Mouse (Mus musculus): ENCODE data around the gene Cyp2b10. TPM values are rescaled to one million over a fixed set of nuclear protein-coding genes. Genes with fewer than 3 reads are reported as not detected.
"Not testable (repeated sequence)": the region's sequence is repeated elsewhere in the genome, so short reads cannot be mapped to it uniquely, and the experiment has no call there.

The Cyp2b10 gene
- polyA plus RNA-seq, 1 experiment from 2014 or later: not detected

DNA sequence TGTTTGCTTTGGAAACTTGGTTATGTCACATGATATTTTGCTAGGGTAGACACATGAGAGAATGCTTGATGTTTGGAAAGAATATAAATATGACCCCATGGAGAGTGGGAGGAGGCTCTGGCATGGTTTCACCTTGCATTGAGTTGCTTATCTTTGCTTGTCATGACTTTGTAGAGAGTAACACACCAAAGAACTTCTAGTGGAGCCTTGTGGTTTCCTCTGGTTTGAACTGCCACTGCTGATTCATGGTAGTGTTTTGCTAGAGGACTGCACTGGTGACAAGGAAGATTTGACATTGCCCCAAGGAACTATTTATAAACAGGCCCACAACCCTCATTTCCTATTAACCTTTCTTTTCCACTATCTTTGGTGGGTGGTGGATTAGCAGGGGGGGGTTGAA lies 24.8 kb upstream of the Cyp2b10 start:
- peaks cover 2% of the 10 kb centered on the region; the same call in 1 of the 2 replicates for H3K9me3 ChIP-seq (ENCODE audit: control insufficient read depth, low read length)
- no peak overlapping the region for H3K4me2 ChIP-seq (ENCODE audit: low read length)
- no peak overlapping the region for H3K9ac ChIP-seq (replicated peaks; ENCODE audit: low read depth, low read length)
- no peak overlapping the region for H3K4me3 ChIP-seq (replicated peaks; ENCODE audit: low read length)
- no peaks in the 10 kb centered on the region for H3K36me3 ChIP-seq (ENCODE audit: control insufficient read depth, insufficient read depth)
- H3K27ac ChIP-seq (ENCODE audit: low read length): no peak overlapping the region
- no peaks in the 10 kb centered on the region for H3K4me1 ChIP-seq (replicated peaks; ENCODE audit: control insufficient read depth, insufficient read depth, low read length)
- no peaks in the 10 kb centered on the region for H3K27me3 ChIP-seq (replicated peaks; ENCODE audit: control insufficient read depth, insufficient read depth, low read length)
- ATAC-seq: no peak

DNA sequence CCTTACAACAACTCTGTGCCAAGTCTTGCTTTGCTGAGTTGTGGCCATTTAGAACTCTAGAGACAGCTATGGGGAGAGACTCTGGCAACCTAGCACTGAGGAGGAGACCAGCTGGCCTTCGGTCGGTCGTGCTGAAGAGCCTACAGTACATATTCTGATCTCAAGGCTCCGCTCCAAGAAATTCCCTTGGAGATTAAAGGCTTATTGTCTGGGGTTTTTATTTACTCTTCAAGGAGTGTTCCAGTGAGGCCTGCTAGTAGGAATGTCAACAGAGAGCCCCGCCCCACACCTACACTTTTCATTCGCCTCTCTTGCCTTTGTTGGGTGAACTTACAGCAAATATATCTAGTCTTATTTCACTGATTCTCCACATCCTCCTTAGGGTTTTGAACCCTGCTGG lies 18.7 kb upstream of the Cyp2b10 start:
- Histone ChIP-seq H3K4me3 (replicated peaks; ENCODE audit: low read length) (no peak overlapping the region), H3K9ac (replicated peaks; ENCODE audit: low read depth, low read length) (no peak overlapping the region), H3K9me3 (ENCODE audit: control insufficient read depth, low read length) (no peaks in the 10 kb centered on the region), H3K4me2 (ENCODE audit: low read length) (no peak overlapping the region), H3K27ac (ENCODE audit: low read length) (no peak overlapping the region), H3K4me1 (replicated peaks; ENCODE audit: control insufficient read depth, insufficient read depth, low read length) (no peaks in the 10 kb centered on the region), H3K36me3 (ENCODE audit: control insufficient read depth, insufficient read depth) (no peaks in the 10 kb centered on the region), H3K27me3 (replicated peaks; ENCODE audit: control insufficient read depth, insufficient read depth, low read length) (no peaks in the 10 kb centered on the region)
- 56% methylated on average over 6 of the region's 6 CpGs for WGBS
- ATAC-seq: no peak

DNA sequence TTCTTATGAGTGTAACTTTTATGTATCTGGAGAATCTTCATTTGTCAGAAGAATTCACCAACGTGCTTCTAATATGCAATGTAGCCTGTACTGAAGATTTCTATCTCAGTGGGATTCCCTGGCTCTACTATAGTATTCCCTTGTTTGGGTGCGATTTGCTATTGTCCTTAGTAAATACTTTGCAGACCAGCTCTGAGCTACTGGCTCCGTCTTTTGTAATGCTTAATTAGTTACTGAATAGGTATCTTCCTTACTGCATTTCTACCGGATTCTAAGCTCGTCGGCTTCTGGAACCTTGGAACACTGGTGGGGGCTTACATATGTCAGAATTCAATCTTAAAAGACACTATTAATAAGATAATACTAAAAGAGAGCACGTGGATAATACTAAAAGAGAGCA lies 16.7 kb upstream of the Cyp2b10 start:
- H3K36me3 ChIP-seq (ENCODE audit: control insufficient read depth, insufficient read depth); H3K4me1 ChIP-seq (replicated peaks; ENCODE audit: control insufficient read depth, insufficient read depth, low read length); H3K4me3 ChIP-seq (replicated peaks; ENCODE audit: low read length); H3K27me3 ChIP-seq (replicated peaks; ENCODE audit: control insufficient read depth, insufficient read depth, low read length); H3K9me3 ChIP-seq (ENCODE audit: control insufficient read depth, low read length); H3K27ac ChIP-seq (ENCODE audit: low read length); H3K4me2 ChIP-seq (ENCODE audit: low read length); H3K9ac ChIP-seq (replicated peaks; ENCODE audit: low read depth, low read length); ATAC-seq: not testable (repeated sequence)
- 4% methylated on average over 7 of the region's 7 CpGs for WGBS

DNA sequence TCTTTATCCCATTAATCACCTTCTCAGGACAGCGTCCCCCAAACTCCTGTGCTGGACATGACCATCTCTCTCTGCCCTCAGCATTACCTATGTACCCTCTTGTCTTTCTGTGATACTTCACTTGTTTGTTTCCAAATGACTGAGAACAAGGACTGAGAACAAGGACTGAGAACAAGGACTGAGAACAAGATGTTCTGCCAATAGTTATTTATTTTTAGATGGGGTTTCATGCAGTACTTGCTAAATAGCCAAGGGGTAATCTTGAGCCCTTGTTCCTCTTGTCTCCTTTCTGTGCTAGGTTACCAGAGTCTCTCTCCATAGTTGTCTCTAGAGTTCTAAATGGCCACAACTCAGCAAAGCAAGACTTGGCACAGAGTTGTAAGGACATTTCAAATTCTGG lies 13.1 kb upstream of the Cyp2b10 start:
- 86% methylated on average over 1 of the region's 1 CpGs for WGBS

DNA sequence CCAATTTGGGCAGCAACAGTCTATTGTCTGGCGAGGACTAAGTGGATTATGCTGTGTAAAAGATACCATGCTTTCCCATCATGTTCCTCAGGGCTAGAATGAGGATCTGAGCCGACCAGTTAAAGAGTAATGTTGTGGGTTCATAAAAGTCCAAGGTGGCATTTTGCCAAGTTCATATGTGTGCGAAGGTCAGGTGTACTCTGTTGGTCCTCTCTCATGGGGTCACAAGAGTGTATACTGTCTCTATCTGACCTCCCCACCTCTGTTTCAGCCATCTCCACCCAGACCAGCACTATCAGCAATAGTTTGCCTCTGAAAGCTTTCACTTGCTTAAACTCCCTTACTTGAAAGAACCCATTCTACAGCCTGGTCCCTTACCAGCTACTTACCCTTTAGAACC lies 9.7 kb upstream of the Cyp2b10 start:
- Histone ChIP-seq H3K9me3 (ENCODE audit: control insufficient read depth, low read length) (no peaks in the 10 kb centered on the region), H3K27ac (ENCODE audit: low read length) (no peak overlapping the region), H3K4me1 (replicated peaks; ENCODE audit: control insufficient read depth, insufficient read depth, low read length) (no peaks in the 10 kb centered on the region), H3K4me3 (replicated peaks; ENCODE audit: low read length) (no peak overlapping the region), H3K36me3 (ENCODE audit: control insufficient read depth, insufficient read depth) (no peaks in the 10 kb centered on the region), H3K9ac (replicated peaks; ENCODE audit: low read depth, low read length) (no peak overlapping the region), H3K27me3 (replicated peaks; ENCODE audit: control insufficient read depth, insufficient read depth, low read length) (no peaks in the 10 kb centered on the region), H3K4me2 (ENCODE audit: low read length) (no peak overlapping the region)
- ATAC-seq: no peak
- 74% methylated on average over 3 of the region's 3 CpGs for WGBS

More for the DNA sequence above, 13.1 kb upstream of the Cyp2b10 start:
- no peaks in the 10 kb centered on the region for H3K4me1 ChIP-seq (replicated peaks; ENCODE audit: control insufficient read depth, insufficient read depth, low read length)
- no peak overlapping the region for H3K4me3 ChIP-seq (replicated peaks; ENCODE audit: low read length)
- H3K27me3 ChIP-seq (replicated peaks; ENCODE audit: control insufficient read depth, insufficient read depth, low read length): no peaks in the 10 kb centered on the region
- no peaks in the 10 kb centered on the region for H3K36me3 ChIP-seq (ENCODE audit: control insufficient read depth, insufficient read depth)
- no peaks in the 10 kb centered on the region for H3K9me3 ChIP-seq (ENCODE audit: control insufficient read depth, low read length)
- no peak for ATAC-seq
- H3K9ac ChIP-seq (replicated peaks; ENCODE audit: low read depth, low read length): no peak overlapping the region
- H3K27ac ChIP-seq (ENCODE audit: low read length): no peak overlapping the region
- H3K4me2 ChIP-seq (ENCODE audit: low read length): no peak overlapping the region

DNA sequence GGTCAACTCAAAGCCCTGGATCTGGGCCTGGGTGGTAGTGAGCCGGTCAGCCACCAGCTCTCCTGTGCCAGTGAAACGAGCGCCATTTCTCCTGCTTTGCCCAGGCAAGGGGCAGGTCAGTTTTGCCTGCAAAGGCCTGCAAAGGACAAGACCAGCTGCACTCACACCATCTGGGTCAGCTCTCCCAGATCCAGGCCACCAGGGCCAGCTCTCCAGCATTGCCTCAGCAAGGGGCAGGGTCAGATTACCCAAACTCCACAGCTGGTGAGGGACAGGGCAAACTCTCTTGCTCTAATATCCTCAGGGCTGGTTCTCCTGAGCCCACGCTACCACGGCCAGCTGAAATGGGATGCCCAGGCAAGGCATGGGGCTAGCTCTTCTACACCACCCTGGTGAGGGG lies 4.3 kb upstream of the Cyp2b10 start:
- Histone ChIP-seq H3K27ac (ENCODE audit: low read length) (no peak overlapping the region), H3K4me1 (replicated peaks; ENCODE audit: control insufficient read depth, insufficient read depth, low read length) (no peaks in the 10 kb centered on the region), H3K36me3 (ENCODE audit: control insufficient read depth, insufficient read depth) (no peaks in the 10 kb centered on the region), H3K4me2 (ENCODE audit: low read length) (no peak overlapping the region), H3K27me3 (replicated peaks; ENCODE audit: control insufficient read depth, insufficient read depth, low read length) (no peaks in the 10 kb centered on the region), H3K9ac (replicated peaks; ENCODE audit: low read depth, low read length) (no peak overlapping the region), H3K9me3 (ENCODE audit: control insufficient read depth, low read length) (no peaks in the 10 kb centered on the region), H3K4me3 (replicated peaks; ENCODE audit: low read length) (no peak overlapping the region)
- WGBS: 81% methylated on average over 5 of the region's 5 CpGs
- ATAC-seq: no peak

DNA sequence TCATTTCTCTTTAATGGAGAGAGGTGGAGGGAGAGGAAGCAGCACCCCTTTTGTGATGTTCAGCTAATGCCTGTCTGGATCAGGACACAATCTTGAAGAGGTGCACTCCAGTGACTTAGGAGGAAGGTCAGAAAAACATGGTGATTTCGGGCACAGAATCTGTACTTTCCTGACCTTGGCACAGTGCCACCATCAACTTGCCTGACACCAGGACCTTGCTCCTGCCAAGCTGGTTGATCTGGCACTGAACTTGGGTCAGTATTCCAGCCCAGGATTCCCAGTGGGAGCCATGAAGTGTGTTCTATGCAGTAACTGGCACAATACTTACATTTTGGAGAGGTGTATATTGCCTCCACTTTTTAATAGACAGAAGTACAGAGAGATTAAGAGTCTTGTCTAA lies 2.3 kb upstream of the Cyp2b10 start:
- no peaks in the 10 kb centered on the region for H3K4me1 ChIP-seq (replicated peaks; ENCODE audit: control insufficient read depth, insufficient read depth, low read length)
- no peaks in the 10 kb centered on the region for H3K9me3 ChIP-seq (ENCODE audit: control insufficient read depth, low read length)
- H3K27me3 ChIP-seq (replicated peaks; ENCODE audit: control insufficient read depth, insufficient read depth, low read length): no peaks in the 10 kb centered on the region
- ATAC-seq: no peak
- H3K4me3 ChIP-seq (replicated peaks; ENCODE audit: low read length): no peak overlapping the region
- 76% methylated on average over 1 of the region's 1 CpGs for WGBS
- no peak overlapping the region for H3K27ac ChIP-seq (ENCODE audit: low read length)
- no peak overlapping the region for H3K9ac ChIP-seq (replicated peaks; ENCODE audit: low read depth, low read length)
- no peak overlapping the region for H3K4me2 ChIP-seq (ENCODE audit: low read length)
- no peaks in the 10 kb centered on the region for H3K36me3 ChIP-seq (ENCODE audit: control insufficient read depth, insufficient read depth)

DNA sequence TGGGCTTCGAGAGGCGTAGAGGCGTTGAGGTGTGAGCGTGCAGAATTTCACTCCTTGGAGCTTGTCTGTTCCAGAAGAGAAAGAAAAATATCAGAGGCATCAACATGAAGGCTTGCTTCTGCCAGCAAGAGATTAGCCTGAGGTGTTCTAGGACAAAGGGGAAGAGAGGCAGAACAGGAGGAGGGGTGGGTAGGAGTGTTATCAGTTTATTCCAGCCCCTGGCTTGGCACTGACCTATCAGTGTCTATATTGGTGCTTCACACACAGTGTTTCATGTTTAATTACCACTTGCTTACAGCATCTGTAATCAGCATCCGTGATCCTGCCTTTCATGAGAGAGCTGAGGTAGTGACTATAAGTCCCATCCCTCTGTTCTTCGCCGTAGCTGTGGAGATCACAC lies 644 bp downstream of the Cyp2b10 start:
- no peak overlapping the region for H3K27ac ChIP-seq (ENCODE audit: low read length)
- H3K36me3 ChIP-seq (ENCODE audit: control insufficient read depth, insufficient read depth): no peaks in the 10 kb centered on the region
- H3K27me3 ChIP-seq (replicated peaks; ENCODE audit: control insufficient read depth, insufficient read depth, low read length): no peaks in the 10 kb centered on the region
- 93% methylated on average over 7 of the region's 7 CpGs for WGBS
- H3K4me3 ChIP-seq (replicated peaks; ENCODE audit: low read length): no peak overlapping the region
- no peaks in the 10 kb centered on the region for H3K4me1 ChIP-seq (replicated peaks; ENCODE audit: control insufficient read depth, insufficient read depth, low read length)
- no peaks in the 10 kb centered on the region for H3K9me3 ChIP-seq (ENCODE audit: control insufficient read depth, low read length)
- H3K9ac ChIP-seq (replicated peaks; ENCODE audit: low read depth, low read length): no peak overlapping the region
- H3K4me2 ChIP-seq (ENCODE audit: low read length): no peak overlapping the region
- no peak for ATAC-seq

DNA sequence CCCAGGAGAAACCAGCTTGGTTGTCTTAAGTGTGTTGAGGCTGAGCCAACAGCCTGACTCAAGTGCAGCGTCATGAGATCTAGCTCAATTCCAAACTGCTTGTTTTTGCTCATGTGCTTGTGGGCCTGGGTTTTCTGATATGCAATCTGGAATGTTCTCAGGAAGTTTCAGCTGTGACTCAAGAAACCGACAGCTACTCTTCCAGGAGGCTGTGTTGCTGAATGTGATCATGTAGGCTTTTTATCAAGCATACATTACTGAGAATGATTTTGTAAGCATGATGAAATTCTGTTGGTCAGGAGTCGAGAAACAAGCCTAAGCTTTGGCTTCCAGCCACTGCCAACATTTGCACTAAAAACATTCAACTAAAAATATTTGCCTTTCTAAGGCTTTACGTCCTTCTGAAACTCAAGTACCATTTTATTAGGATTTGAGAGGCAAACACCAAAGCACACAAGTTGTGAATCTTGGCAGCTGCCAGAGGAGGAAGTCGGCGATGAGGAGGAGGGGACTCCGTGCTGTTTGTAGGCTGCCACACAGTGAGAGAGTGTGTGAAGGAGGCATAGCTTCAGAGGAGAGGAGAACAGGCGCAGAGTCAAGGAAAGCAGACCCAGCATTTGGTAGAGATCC lies 4.8 kb downstream of the Cyp2b10 start:
- Histone ChIP-seq H3K36me3 (ENCODE audit: control insufficient read depth, insufficient read depth) (no peaks in the 10 kb centered on the region), H3K4me2 (ENCODE audit: low read length) (no peak overlapping the region), H3K4me1 (replicated peaks; ENCODE audit: control insufficient read depth, insufficient read depth, low read length) (no peaks in the 10 kb centered on the region), H3K9me3 (ENCODE audit: control insufficient read depth, low read length) (no peaks in the 10 kb centered on the region), H3K4me3 (replicated peaks; ENCODE audit: low read length) (no peak overlapping the region), H3K27me3 (replicated peaks; ENCODE audit: control insufficient read depth, insufficient read depth, low read length) (no peaks in the 10 kb centered on the region), H3K27ac (ENCODE audit: low read length) (no peak overlapping the region), H3K9ac (replicated peaks; ENCODE audit: low read depth, low read length) (no peak overlapping the region)
- ATAC-seq: no peak
- 79% methylated on average over 8 of the region's 8 CpGs for WGBS

DNA sequence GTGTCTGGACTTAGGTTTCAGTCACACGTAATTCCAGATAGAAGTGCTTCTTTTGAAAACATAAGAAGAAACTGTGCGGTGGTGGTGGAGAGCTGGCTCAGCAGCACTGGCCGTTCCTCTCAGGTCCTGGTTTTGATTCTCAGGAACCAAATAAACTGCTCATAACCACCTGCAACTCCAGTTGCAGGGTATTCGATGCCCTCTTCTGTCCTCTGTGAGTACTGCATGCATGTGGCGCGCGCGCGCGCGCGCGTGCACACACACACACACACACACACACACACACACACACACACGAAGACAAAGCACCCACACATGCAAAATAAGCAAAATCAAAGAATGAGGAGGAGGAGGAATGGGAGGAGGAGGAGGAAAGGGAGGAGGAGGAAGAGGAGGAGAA lies 5.7 kb downstream of the Cyp2b10 start:
- Histone ChIP-seq H3K4me1 (replicated peaks; ENCODE audit: control insufficient read depth, insufficient read depth, low read length) (no peaks in the 10 kb centered on the region), H3K27me3 (replicated peaks; ENCODE audit: control insufficient read depth, insufficient read depth, low read length) (no peaks in the 10 kb centered on the region), H3K4me3 (replicated peaks; ENCODE audit: low read length) (no peak overlapping the region), H3K4me2 (ENCODE audit: low read length) (no peak overlapping the region), H3K9me3 (ENCODE audit: control insufficient read depth, low read length) (no peaks in the 10 kb centered on the region), H3K9ac (replicated peaks; ENCODE audit: low read depth, low read length) (no peak overlapping the region), H3K36me3 (ENCODE audit: control insufficient read depth, insufficient read depth) (no peaks in the 10 kb centered on the region), H3K27ac (ENCODE audit: low read length) (no peak overlapping the region)
- ATAC-seq: no peak
- WGBS: 49% methylated on average over 13 of the region's 14 CpGs
